Mouse (Mus musculus) bone marrow, adult 2 months (tissue): Measurements from ENCODE around the gene Map3k7cl.

Experiments used
- CTCF ChIP-seq: fragments of 200-500 bp; IDR thresholded peaks from 2 replicates; pipeline ENCODE4 v1.5.1; 2011; ENCODE audit warnings: low read length, control low read depth; ENCODE audit not compliant: control insufficient read depth, insufficient read depth
- POLR2A ChIP-seq: fragments of 200-500 bp; IDR thresholded peaks from 2 replicates; pipeline ENCODE4 v1.6.1; 2011; ENCODE audit warnings: low read depth, mild to moderate bottlenecking, control low read depth, low read length, borderline replicate concordance; ENCODE audit not compliant: control insufficient read depth

GRCm38 (mm10) chr16:87624937-87625336, 71.8 kb downstream of the Map3k7cl start:
- TF ChIP-seq CTCF (no peak), POLR2A (no peak)
